Mouse (Mus musculus) CD4-positive, CD25-positive, alpha-beta regulatory T cell, adult 4 months (primary cell): ENCODE measurements at regions not wholly inside any gene's neighbourhood (a gene's known extent, or its start where the extent isn't known, plus 50 kb on each side); places are given as distances from the start of the nearest gene placed in this dataset.
"Not testable (repeated sequence)": the region's sequence is repeated elsewhere in the genome, so short reads cannot be mapped to it uniquely, and the experiment has no call there.

Source experiments
- ATAC-seq: one replicate; pipeline ENCODE4 v1.8.0; 2017

DNA sequence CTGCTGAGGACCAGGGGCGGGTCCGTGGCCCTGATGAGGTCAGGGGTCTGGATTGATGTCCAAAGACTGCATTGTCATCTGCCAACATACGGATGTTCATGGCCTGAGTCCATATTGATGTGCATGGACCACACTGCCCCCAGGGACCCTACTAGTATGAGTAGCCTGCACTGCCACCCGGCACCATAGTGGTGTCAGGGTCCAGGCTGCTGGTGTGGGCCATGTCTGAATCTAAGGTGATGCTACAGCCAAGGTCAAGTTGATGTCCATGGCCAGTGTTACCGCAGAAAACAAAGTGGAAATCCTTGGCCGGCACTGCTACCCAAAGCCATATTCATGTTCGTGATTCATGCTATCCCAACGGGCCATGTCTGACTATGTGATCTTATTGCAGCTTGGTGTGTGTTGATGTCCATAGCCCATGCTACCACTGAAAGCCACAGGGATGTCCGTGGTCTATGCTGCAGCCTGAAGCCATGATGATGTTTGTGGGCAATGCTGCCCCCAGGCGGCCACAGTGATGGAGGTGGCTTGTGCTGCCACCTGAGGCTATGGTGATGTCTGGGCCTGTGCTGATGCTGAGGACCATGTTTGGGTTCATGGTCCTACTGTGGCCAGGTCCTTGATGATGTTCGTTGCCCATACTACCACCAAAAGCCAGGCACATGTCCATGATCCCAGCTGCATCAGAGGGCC is 130.5 kb downstream of the Iqub start:
- no peak for ATAC-seq

DNA sequence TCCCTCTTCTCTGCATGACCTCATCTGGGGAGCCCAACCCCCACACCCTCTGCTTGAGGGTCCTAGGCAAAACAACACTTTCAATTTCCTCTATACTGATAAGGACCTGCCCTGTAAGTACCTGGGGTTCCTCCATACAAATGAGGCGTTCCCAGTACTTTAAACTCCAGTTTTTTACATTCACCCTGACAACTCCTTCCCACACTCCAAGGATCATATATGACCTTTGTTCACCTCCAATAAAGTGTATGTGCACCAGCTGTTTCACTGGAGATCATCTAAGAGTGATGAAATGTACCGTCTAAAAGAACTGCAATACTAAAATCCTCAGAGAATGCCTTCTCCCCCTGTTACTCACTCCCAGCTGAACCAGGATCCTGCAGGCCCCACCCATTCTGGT is 135.0 kb downstream of the Iqub start:
- ATAC-seq = no peak

- no peak for ATAC-seq
Measured at GRCm38 (mm10) chr6:24376728-24377127, 138.1 kb downstream of the Iqub start.

GRCm38 (mm10) chr6:24373161-24373560 is 141.7 kb downstream of the Iqub start:
- no peak for ATAC-seq

DNA sequence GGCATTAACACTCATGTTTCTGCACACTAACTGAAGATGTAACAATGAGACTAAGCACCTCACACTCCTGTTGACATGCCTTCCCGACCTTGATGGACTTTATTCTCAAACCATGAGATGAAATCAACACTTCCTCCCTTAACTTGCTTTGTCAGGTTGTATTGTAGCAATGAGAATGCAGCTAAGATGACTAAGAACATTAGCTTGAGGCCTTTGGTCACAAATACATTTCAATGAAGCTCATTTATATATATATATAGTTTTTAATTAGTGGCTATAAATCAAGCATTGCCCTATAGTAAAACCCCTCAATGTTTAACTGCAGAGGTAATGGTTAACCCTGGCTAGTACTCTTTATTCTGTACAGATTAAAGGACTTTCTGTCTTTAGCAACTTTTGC is 143.2 kb downstream of the Iqub start:
- ATAC-seq = no peak

DNA sequence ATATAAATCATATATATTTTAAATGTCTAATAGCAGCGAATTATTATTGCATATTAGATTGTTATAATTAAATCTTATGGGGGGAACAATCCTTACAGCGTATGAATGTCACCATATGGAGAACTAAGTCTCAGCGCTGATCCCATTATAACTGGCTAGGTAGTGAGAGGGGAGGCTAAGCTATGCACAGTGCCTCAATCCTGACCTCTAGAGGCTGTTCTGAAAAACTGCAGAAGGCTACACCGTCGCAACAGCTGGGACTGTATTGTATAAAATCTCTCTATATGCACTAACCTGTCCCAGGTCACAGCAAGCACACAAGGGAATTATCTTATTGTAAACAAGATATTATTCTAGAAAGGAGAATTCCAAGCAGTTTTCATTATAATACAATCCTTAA is 164.0 kb downstream of the Iqub start:
- ATAC-seq = peak; percentile 87

DNA sequence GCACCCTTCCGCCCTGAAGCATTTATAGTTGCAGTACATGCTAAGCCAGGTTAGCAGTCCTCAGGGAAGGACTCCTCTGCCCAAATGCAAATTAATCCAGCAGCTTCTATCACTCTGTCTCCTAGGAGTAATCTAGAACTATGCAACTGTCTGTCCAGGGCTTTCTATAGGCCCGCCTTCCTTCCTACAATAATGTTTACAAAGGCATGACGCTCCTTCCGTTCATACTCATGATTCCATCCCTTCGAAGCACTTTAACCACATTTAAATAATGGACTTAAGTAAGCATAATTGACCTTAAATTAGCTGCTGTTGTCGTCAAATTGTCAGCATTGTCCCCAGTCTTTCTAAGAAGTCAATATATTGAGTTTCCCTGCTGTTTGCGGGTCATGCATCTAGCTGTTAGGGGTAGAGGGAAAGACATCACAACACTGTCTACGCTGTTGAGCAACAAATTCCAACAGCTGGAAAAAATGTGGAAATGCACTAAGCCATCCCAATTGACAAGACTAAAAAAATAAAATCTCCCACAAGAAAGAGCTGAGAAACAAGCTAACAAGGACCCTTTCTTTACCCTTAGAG is 166.3 kb downstream of the Iqub start:
- no peak for ATAC-seq

DNA sequence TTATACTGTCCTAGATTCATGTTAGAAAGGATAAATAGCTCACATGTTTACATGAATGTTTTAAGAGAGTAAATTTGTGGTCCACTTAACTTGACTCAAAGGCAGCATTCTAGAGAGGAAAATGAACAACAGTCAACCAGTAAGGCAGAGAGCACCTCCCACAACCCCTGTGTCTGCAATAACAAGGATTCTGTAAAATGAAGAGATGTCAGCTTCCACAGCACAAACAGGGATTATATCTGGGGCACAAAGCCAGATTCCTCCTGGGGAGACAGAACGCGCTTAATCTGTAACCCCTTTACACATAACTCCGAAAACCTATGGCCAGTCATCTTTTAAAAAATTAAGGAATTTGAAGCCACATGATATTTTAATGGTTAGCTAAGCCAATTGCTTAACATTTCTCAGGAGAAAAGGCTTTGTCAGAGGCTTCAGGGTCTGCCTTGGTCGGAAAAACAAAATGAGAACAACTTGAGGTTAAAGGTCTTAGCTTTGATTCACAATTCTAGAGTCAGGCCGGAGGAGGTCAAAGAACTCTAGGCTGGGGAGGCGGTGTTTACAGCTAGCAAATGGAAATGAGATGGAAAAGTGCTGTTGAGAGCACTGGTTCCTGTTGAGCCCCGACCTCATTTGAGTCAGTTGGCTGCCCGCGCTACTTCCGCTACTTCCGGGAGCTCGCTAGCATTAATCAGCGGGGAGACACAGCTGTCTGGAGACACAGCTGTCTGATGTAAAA is 167.0 kb downstream of the Iqub start:
- peak; percentile 78 for ATAC-seq

DNA sequence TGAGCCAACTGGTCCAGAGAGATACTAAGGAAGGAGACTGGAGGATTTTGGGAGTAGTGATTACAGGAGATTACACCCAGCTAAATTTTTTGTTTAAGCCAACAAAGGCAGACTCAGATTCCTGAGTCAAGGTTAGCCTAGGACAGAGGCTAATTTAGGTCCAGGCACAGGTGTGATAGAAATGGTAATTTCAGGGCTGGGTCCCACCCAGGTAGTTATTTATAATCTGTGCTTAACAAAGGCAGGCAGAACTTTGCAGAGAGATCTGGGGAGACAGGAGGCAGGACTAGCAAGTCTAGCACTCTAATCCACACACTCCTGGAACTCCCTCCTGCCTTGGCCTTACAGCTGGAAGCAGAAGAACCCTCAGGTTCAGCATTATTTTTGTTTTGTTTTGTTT is 172.4 kb downstream of the Iqub start:
- ATAC-seq = no peak

GRCm38 (mm10) chr6:24342056-24342455 is 172.8 kb downstream of the Iqub start:
- no peak for ATAC-seq

- not testable (repeated sequence) for ATAC-seq
Measured at GRCm38 (mm10) chr6:24340107-24340506, 172.2 kb upstream of the Slc13a1 start.

- no peak for ATAC-seq
Measured at GRCm38 (mm10) chr6:24325215-24325614, 157.3 kb upstream of the Slc13a1 start.

- no peak for ATAC-seq
Measured at GRCm38 (mm10) chr6:24324718-24325117, 156.8 kb upstream of the Slc13a1 start.

DNA sequence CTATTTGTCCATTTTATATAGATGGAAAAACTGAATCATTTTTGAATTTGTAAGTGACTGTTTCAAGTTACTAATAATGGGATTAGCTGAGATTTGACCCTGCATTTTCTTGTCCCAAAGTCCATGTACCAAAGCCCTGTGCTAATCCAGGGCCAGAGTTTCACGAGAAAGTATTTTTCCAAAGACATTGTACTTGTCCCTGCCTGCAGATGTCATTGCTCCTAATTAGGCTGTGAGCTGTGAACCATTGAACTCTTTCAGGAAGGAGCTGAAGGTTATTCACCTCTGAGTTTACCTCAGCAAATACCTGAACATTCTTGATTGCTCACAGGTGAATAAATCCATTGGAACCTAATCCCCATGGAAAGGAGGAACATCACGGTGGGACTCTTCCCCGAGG is 154.5 kb upstream of the Slc13a1 start:
- no peak for ATAC-seq

DNA sequence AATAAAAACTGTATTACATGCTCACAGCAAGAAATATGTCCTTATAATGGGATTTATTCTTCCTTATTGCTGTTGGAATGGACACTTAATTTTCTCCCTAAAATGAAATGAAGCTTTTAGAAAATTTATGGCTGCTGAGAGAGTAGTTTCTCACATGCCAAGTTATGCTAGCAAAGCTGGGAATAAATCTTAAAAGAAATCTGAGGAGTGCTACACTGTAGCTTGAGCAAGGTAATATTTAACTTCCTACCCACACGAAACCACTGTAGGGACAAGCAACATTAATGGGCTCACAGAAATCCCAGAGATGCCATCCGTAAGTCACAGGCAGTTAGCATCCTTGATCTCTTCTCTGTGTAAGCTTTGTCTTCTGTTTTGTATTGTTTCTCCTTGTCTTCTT is 151.0 kb upstream of the Slc13a1 start:
- ATAC-seq = no peak

GRCm38 (mm10) chr6:24310675-24311074 is 142.8 kb upstream of the Slc13a1 start:
- ATAC-seq = peak; percentile 84

DNA sequence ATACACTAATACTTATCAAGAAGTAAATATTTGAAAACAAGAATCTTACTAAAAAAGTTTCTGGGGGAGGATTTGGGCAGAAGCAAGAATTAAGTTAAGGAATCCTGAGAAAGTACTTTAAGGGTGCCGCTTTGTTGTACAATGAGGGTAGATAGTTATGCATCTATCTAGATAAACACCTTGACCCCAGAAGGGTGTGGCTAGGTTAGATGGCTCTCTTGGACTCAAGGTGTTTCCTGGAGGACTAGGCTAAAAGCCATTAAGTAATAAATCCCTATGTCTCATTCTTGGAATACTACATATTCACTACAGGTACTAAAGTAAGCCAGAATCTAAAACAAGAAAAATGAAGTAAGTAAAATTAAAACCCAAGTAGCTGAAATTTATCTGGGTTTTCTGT is 141.9 kb upstream of the Slc13a1 start:
- ATAC-seq = no peak

DNA sequence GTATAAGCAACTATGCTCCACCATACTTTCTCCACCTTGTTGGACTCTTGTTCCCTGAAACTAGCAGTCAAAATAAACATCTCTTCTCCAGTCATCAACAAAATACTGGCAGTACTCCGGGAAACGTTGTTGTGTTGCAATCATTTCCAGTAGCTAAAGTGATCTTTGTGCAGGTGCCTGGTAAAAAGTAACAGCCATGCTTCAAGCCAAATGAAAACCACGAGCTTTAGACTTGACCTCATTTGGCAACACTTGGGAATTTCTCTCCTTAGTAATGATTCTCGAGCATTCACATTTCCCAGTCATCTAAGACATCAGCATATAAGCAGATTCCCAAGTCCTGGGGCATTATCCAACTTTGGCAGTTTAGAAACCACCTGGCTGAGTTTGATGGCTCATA is 133.8 kb upstream of the Slc13a1 start:
- ATAC-seq = no peak

DNA sequence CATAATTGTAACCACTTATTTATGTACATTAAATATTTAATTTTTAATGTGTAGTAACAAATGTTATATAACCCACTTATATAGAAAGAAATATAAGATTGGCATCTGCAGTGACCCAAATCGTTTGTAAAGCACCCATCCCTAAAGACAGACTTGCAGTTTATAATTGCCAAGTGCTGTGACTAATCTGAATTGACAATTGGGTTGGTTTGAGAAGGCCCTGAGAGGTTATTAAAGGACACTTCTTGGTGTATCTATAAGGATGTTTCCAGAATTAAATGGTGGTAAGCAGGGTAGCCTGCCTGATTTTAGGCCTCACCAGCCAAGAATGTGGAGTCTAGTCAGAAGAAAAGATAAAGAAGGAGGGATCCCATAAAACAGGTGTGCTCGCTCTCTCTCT is 133.3 kb upstream of the Slc13a1 start:
- no peak for ATAC-seq

- ATAC-seq = peak; percentile 89
Measured at GRCm38 (mm10) chr6:24298562-24299212, 130.8 kb upstream of the Slc13a1 start.

DNA sequence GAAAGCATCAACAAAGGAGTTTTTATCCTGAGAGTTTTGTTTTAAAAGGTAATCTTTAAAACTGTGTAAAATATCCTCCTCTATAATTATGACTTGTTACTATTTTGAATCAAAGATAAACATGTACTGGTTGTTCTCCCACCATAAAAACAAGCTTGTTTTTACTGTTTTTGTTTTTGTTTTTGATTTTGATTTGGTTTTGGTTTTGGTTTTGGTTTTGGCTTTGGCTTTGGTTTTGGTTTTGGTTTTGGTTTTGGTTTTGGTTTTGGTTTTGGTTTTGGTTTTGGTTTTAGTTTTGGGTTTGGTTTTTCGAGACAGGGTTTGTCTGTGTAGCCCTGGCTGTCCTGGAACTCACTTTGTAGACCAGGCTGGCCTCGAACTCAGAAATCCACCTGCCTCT is 120.9 kb upstream of the Slc13a1 start:
- peak; percentile 62 for ATAC-seq

DNA sequence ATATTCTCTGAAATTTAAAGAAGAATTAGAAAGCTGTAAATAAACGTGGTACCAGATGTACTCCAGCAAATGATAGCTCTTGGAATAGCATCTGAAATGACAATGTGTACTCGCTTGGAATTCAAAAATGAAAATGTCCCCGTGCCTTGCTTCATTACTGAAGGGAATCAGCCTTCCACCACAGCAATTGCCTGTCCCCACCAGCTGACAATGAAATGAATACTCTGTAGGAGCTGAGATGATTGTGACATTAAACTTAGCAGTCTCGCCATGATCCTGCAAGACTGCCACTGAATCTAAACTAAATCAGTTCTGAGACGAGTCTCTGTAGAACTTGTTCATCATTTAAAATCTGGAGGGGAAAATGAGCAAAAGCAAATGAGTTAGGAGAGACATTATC is 104.9 kb upstream of the Slc13a1 start:
- ATAC-seq = no peak

- ATAC-seq = no peak
Measured at GRCm38 (mm10) chr6:24269633-24270032, 101.7 kb upstream of the Slc13a1 start.

- no peak for ATAC-seq
Measured at GRCm38 (mm10) chr6:24263796-24264195, 95.9 kb upstream of the Slc13a1 start.
